Mouse (Mus musculus) cerebral cortex, adult 2 months (tissue): ENCODE measurements around the gene Anks1.

Source experiments
- WGBS: fragments of 180-500 bp; shearing (Covaris S2); methylation state at CpG from one replicate; pipeline ENCODE4 v1.1.7; 2018; 5-methylcytosine and 5-hydroxymethylcytosine counted together

Gene Anks1

DNA sequence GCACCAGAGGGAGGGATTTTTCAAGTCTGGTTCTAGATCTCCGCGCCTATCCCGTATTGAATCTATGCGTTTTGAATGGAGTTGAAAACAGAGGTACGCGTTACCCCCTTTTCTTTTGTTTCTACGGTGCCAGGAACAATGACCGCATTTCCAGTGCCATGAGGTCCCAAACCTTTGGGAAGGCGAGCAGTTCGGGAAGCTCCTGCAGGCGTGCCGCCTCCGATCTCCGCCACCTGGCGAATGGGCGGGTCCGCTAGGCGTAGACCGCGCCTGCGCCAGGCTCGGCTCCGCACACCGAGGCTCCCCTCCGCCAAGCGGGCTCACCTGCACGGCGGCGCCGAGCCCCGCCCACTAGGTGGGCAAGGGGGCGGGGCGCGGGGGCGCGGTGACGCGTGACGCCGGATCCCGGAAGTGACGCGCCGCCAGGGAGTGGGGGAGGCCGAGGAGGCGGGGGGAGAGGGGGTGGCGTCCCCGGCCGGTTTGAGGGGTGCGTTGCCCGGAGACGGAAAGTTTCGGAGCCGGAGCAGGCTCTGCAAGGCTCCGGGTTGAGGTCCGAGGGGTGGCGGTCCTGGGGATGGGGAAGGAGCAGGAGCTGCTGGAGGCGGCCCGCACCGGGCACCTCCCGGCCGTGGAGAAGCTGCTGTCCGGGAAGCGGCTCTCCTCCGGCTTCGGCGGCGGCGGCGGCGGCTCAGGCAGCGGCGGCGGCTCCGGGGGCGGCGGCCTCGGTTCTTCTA is at the start of gene Anks1:
TSS of gene Anks1 (plus strand) at position 419 of the 734 bp plus-strand sequence.
- 0% methylated on average over 73 of the region's 78 CpGs for WGBS

DNA sequence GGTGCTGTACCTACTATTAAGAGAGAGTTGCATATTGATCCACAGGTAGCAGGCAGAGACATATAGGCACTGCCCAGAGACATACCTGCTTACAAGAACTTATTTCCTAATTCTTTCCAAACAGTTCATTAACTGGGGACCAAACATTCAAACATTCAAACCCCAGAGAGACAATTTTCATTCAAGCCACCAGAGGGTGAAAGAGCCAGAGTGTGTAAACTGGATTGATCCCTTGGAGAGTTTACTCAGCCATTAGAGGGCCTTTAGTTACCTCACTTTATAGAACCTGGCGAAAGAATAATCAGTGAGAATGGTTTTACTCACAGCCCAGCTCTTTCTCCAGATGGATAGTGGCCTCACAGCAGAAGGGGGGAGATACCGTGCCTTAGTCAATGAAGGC is 43.6 kb upstream of the Anks1 start:
- 79% methylated on average over 2 of the region's 2 CpGs for WGBS

DNA sequence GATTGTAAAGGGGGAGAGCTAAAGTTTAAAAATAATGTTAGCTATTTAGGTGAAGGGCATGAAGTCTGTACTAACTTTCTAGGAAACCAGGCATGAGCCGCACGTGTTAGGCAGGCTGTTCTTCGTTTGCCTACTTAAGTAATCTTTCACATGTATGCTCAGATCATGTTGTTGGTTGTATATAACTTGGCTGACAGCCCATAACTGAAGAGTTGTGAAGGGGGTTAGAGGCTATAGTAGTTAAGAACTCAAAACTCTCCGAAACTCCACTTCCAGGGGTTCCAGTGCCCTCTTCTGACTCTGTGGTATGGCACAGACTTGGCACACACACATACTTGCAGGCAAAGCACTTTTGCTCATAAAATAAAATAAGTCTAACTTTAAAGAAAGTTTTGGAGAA is 42.4 kb upstream of the Anks1 start:
- 88% methylated on average over 4 of the region's 4 CpGs for WGBS

DNA sequence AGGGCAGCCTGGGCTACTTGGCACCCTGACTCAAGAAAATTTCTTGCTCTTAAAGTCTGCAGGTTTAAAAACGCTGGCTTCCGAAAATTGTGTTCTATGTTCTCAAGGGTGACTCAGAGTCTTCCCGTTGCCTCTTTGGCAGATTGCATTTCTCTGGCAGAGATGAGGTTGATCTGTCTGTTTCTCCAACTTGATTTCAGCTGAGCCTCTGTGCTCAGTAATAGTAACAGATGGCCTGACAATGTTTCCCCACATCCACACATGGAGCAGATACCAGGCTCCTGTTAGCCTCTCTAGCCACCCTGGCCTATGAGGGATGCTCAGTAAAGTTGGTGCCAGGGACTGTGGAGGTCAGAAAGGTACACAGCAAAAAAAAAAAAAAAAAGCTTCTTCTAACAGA is 37.3 kb upstream of the Anks1 start:
- WGBS: 54% methylated on average over 3 of the region's 3 CpGs

DNA sequence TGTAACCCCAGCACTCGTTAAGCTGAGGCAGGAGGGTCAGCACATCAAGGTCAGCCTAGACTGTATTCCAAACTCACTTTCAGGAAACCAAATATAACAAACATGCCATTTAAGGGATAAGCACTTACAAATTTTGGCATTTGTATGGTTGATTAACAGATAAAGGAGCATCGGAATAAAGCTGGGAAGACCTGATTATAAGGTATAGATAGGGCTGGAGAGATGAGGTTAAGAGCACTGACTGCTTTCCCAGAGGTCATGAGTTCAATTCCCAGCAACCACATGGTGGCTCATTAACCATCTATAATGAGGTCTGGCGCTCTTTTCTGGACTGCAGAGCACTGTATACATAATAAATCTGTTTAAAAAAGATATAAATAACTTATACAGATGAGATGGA is 35.5 kb upstream of the Anks1 start:
- 72% methylated on average over 3 of the region's 3 CpGs for WGBS

DNA sequence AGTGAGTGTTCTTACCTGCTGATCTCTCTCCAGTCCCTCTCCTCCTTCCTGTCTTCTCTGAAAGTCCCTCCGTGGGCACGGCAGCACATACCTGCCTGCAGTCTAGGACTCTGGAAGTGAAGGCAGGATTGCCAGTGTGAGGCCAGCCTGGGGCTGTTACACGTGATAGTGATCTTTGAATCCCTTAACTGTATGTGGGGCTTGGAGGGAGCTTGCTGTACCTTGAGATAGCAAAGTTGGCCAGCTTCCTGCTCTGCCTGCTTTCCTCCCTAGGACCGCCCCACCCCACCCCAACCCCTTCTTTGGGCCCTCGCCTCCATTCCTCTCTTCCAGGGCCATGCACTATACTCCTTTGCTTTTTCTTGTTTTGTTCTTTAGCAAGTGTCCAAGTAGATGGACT is 34.6 kb upstream of the Anks1 start:
- WGBS: 75% methylated on average over 5 of the region's 5 CpGs

DNA sequence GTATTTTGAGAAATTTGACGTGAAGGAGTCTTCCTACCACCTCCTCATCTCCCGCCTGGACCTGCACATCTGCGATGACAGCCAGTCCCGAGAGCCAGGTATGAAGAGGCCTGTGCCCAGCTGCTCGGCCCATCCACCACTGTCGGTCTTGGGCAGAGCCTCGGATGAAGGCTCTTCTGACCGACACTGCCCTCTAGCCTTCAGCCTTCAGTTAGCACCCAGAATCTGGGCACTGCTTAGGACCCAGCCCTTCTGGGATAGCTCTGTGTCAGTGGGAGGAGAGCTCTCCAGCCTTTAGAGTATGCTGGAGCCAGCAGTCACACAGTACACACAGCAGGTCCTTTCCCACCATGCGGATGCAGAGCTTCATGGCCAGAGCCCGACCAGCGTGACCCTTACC is 27.6 kb upstream of the Anks1 start:
- WGBS: 61% methylated on average over 11 of the region's 11 CpGs

DNA sequence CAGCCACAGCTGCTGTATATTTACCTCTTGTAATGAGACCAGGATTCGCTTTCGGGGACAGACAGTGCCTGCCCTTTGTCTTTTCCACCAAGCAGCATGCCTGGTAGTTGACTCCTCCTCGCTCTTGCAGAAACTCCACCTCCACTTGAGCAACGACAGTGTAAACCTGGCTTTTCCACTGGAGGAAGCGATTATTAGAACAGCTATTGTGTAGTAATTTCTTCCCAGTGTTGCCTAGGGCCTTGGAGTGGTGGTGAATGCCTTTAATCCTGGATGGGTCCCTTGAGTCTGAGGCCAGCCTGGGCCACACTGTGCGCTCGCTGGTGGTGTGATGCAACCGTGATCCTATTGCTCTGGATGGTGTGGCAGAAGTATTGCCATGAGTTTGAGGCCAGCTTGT is 26.0 kb upstream of the Anks1 start:
- 89% methylated on average over 8 of the region's 8 CpGs for WGBS

DNA sequence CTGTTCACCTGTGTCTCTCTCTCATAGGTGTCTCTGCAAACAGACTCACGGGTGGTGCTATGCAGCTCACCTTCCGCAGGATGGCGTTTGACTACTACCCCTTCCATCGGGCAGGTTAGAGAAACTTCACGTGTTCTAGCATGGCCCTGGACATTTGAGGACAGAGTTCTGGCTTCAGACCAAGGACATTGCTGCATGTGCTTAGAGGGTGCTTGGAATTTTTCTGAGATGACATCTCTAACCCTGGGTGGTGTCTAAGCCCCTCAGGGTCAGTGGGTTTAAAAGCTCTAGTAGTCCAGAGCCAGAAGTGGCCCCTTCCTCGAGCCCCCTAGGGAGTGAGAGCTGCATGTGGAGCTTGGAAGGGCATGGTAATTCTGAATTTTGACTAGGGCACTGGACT is 25.1 kb upstream of the Anks1 start:
- 95% methylated on average over 6 of the region's 6 CpGs for WGBS

DNA sequence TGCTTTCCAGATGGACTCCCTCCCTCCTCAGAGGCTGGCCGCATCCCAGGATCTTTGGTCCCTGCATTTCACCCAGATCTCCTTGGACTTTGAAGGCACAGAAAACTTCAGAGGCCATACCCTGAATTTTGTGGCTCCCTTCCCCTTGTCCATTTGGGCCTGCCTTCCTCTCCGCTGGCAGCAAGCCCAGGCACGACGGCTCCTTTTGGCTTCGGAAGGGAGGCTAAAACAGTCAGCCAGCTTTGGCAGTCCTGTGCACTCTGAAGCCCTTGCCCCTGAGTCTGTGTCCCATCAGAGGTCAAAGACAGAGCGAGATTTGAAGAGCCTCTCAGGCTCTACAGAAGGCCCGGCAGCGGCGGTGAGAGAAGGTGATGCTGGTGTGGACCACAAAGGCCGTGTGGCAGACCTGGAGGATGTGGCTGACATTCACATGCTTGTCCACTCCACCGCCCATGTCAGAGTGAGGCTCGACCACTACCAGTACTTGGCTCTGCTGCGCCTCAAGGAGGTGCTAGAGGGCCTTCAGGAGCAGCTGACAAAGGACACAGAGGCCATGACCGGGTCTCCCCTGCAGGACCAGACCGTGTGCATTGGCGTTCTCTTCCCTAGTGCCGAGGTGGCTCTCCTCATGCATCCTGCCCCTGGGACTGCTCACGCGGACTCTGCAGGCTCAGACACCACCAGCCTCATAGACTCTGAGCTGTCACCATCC is 22.5 kb upstream of the Anks1 start:
- WGBS: 77% methylated on average over 19 of the region's 19 CpGs

DNA sequence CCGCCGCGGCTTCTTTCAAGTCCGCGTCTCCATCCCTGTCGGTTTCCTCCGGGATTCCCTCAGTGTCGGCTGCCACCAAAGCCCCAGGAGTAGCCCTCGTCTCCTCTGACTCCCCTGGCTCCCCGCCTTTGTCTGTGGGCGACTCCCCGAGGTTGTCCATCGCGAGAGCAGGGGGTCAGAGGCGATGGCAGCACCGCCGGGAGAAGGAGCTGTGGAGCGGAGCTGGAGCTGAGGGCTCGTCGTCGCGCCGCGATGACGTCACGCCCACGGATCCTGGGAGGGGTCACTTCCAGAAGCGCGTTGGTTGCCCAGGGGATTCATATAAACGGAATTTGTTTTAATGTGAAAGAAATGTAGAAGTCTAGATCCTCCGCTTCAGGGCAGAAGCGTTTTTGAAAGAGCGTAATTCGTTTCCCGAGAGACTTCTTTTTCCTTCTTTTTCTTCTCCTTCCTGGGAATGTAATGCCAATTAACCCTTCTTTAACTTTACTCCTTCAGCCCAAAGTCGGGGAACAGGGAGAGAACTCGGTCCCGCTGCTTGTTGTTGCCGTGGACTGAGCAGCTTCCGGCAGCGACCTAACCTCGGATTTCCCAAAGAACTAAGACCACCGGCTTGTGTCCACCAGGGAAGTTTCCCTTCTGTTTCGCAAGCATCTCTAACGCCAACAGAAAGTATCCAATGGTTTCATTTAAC is 1.4 kb upstream of the Anks1 start:
- WGBS: under 1% methylated on average over 45 of the region's 45 CpGs

DNA sequence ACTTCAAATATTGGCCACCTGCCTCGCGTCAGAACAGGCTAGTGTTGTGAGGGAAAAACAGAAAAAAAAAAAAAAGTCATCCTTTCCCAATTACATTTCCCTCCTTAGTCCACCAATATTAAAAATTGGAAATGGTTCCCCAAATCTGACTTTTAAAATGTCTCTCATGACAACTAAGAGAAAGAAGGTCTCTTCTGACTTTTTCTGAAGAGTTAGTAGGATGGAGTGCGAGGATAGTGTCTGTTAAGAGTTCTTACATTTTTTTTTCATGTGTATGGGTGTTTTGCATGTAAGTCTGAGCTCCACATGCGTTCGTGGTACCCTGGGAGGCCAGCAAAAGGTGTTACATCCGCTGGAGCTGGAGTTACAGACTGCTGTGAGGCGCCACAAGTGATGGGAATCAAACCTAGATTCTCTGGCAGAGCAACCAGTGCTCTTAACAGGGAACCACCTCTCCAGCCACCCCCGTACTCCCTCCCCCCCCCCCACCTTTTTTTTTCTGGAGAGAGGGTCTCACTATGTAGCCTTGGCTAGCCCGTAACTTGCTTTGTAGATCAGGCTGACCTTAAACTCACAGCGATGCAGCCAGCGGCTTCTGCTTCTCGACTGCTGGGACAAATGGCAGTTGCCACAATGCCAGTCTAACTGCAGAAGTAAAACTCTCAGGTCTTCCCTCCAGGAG is 759 bp upstream of the Anks1 start:
- WGBS: 0% methylated on average over 12 of the region's 12 CpGs

DNA sequence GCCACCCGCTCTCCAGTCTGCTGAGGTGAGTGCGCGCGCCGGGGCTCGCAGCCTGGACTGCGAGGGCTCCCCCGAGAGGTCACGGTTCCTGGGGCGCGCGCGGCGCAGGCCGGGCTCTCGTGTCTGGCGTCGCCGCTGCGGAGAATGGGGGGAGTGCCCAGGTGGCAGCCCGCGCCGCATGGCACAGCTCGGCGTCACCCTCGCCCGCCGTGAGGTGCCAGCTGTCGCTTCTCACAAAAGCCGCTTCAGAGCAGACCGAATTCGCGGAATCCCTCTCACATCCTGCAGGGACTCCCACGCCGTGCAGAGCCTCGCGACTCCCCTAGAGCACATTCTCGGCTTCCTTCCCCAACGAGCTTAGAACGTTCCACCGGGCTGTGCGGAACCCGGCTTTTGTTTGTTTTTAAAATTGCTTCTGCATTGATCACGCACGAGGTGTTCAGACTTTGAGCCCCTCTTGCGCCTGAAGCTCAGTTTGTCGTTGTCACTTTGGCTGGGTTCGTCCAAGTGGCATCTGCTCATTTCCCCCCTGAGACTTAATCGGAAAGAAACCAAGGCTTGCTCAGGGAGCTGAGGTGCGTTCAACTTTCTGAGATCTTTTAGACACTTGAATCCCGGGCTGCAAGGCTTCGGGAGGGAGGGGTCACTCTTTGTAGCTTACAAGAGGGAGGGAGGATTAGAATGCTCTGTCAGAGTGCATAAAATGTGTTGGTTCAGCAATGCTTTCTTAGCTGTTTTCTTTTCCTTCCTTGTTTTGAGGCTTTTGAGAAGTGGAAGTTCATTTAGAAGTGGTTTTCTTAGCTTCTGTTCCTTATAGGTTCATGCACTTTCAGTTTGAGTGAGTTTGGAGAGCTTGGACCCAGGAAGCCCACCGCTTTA is 755 bp downstream of the Anks1 start, which contains the start of gene Taf11:
TSS of gene Taf11 (minus strand) at position 223 of the 879 bp plus-strand sequence.
- WGBS: 1% methylated on average over 52 of the region's 53 CpGs

DNA sequence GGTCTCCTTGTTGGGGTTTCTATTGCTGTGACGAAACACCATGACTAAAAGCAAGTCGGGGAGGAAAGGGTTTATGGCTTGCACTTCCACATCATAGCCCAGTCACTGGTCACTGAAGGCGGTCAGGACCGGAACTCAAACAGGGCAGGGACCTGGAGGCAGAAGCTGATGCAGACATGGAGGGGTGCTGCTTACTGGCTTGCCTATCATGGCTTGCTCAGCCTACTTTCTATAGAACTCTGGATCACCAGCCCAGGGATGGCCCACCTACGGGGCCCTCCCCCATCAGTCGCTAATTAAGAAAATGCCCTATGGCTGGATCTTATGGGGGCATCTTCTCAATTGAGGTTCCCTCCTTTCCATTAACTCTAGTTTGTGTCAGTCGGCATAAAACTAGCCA is 2.3 kb downstream of the Anks1 start:
- 90% methylated on average over 7 of the region's 7 CpGs for WGBS

DNA sequence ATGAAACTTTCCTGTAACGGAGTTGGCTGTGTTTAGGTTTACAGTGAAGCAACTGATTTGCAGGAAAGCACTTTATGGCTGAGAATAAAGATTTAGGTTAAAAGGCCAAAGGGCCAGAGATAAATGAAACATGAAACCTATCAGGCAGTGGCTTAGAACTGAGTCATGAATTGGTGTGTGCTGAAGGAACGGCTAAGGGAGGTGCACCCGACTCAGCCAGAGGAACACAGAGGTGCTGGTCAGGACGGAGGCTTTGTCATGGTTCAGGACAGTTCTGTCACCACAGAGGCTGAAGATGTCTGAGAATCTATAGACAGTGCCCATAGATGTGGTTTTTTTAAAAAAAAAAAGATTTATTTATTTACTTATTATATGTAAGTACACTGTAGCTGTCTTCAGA is 5.6 kb downstream of the Anks1 start:
- WGBS: 95% methylated on average over 4 of the region's 4 CpGs

DNA sequence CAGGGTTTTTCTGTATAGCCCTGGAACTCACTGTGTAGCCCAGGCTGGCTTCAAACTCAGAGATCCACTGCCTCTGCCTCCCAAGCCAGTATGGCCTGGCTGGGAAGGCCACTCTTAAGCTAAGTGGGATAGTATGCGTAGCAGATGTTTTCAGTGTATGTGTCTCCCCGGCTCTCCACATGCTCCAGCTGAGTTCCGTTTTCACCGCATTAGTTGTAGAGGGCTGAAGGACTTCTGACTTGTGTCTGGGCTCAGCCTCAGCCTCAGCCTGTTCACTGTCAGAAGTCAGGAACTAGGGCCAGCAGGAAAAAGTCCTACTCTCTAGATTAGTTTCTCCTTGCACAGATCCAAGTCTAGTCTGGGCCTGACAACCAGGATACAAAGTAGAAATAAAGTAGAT is 7.3 kb downstream of the Anks1 start:
- WGBS: 89% methylated on average over 4 of the region's 4 CpGs

DNA sequence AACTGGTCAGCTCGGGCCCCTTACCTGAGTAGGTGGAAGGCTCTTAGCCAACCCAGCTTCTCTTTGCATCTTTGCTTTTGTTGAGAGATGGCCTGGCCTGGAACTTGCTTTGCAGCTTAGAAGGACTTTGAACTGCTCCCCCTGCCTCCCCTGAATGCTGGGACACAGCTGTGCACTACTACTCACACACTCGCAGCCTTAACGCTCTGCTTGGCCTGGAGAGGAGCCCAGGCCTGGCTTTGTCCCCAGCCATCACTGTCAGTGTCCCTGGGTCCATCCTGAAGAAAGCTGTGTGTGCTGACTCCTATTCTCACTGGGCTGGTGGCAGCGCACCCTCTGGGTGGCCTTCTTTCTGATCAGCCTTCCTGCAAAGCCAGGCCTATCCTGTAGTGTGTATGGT is 11.6 kb downstream of the Anks1 start:
- 64% methylated on average over 4 of the region's 4 CpGs for WGBS

DNA sequence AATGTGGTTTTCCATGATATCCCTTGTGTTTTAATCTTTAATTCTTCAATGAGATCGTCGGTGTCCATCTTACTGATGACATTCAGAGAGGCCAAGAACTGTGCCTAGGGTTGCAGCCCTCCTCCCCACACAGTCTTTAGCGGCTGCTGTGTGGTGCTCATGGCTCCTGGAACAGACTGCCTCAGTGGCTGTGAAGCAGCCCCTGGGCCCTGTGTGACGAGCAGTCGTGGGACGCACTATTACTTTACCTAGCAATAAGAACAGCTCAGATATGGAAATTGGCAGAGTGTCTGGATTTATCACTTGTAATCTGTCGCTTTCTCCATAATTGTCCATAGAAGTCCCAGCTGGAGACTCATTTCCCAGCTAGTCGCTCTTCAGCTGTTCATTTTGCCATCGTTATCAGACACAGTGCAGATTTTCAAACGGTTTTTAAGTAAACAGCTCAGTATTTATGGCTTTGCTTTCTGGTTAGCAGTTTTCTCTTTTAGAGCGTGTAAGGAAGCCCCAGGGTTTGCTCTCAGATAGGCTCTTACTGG is 13.1 kb downstream of the Anks1 start:
- WGBS: 73% methylated on average over 11 of the region's 11 CpGs

DNA sequence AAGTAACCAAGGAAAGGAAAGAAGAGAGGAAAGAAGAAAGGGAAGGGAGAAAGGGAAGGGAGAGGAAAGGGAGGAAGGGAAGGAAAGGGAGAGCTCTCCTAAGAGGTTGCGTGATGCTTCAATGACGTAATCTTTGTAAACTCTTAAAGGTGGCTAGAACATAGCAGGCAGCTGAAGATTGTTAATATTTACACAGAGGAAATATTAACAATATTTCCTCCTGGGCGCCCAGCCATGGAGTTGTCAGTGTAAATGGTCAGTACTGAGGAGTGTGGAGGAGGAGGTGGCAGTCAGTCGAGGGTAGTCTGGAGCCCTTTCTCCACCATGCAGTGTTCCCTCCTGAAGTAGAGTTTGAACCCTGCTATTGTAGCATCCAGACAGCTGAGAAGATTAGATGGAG is 15.9 kb downstream of the Anks1 start:
- 79% methylated on average over 4 of the region's 4 CpGs for WGBS

DNA sequence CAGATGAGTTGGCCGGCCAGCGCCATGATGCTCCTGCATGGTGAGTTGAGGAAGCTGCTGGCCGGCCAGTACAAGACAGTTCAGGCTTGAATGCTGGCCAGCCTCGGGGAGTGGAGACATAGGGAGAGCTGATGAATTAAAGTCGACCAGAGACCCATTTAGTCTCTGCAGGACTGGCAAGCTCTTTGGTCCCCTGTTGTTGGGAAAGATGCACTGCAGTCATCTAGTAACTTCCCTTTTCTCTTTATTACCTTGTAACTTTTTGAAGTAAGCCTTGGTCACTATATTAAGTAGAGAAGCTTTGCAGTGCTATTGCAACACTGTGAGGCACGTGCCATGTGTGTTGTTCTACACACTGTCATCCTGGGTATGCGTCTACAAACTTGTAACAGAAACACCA is 16.4 kb downstream of the Anks1 start:
- WGBS: 81% methylated on average over 7 of the region's 7 CpGs

DNA sequence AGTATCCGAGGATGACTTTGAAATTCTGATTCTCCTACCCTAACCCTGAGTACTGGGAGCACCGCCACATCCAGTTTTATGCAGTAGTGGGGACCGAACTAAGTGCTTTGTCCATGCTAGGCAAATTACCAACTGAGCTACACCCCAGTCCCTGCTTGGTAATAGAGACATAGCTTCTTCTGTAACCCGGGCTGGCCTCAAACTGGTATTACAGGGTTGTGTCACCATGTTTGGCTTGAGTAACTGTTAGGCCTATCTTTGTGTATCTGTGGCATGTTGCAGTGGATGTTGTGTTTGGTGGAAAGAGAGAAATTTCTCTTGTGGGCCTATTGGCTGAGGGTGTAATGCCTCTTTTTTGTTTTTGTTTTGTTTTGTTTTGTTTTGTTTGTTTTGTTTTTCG is 21.2 kb downstream of the Anks1 start:
- whole genome bisulfite sequencing: 91% methylated on average over 5 of the region's 5 CpGs
